Mouse (Mus musculus) erythroblast, embryonic 14.5 days (primary cell): ENCODE data around the gene Akap14. TPM values are rescaled to one million over a fixed set of nuclear protein-coding genes. Genes with fewer than 3 reads are reported as not detected.

Source experiments
- H3K27me3 ChIP-seq: 2 replicates; pipeline ENCODE4 v1.6.1; 2012; ENCODE audit warnings: inconsistent platforms; ENCODE audit not compliant: control insufficient read depth
- H3K36me3 ChIP-seq: 2 replicates; pipeline ENCODE4 v1.6.1; 2012; ENCODE audit warnings: mild to moderate bottlenecking, inconsistent platforms; ENCODE audit not compliant: control insufficient read depth
- H3K4me1 ChIP-seq: 2 replicates; pipeline ENCODE4 v1.6.1; 2012; ENCODE audit warnings: inconsistent platforms; ENCODE audit not compliant: control insufficient read depth
- H3K4me3 ChIP-seq: replicated peaks from 2 replicates; pipeline ENCODE3; 2012; ENCODE audit warnings: moderate library complexity, mild to moderate bottlenecking, inconsistent platforms
- H3K9me3 ChIP-seq: 2 replicates; pipeline ENCODE4 v1.6.1; 2012; ENCODE audit warnings: low read length, inconsistent platforms, mixed read lengths; ENCODE audit not compliant: control insufficient read depth
- GATA1 ChIP-seq: IDR thresholded peaks from 2 replicates; pipeline ENCODE4 v1.6.1; 2012; ENCODE audit warnings: low read length, inconsistent platforms, mixed read lengths
- TAL1 ChIP-seq: IDR thresholded peaks from 3 replicates; pipeline ENCODE4 v1.6.1; 2012; ENCODE audit warnings: low read length, inconsistent platforms, mixed read lengths
- polyA plus RNA-seq: library from polyadenylated mRNA; stranded (reverse); fragments of >175 nt; gene quantifications from 2 replicates; pipeline ENCODE4 v1.2.3, GENCODE M21; 2012

The Akap14 gene
- polyA plus RNA-seq, 1 experiment = not detected

DNA sequence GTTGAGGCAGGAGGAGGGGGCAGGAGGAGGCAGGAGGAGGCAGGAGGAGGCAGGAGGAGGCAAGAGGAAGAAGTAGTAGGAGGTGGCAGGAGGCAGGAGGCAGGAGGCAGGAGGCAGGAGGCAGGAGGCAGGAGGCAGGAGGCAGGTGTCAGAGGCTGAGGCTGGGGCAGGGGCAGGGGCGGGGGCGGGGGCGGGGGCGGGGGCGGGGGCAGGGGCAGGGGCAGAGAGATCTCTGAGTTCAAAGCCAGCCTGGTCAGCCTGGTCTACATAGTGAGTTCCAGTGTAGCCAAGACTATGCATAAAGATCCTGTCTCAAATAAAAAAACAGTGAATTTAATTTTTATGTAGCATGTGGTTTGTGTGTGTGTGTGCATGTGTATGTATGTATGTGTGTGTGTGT, 51.6 kb downstream of the Akap14 start:
- TF ChIP-seq GATA1 (no peak), TAL1 (no peak)
- Histone ChIP-seq H3K36me3 (no peaks in the 10 kb centered on the region), H3K27me3 (peaks cover 39% of the 10 kb centered on the region), H3K4me1 (no peaks in the 10 kb centered on the region), H3K4me3 (no peak overlapping the region), H3K9me3 (peaks cover 2% of the 10 kb centered on the region; the same call in 1 of the 2 replicates)

DNA sequence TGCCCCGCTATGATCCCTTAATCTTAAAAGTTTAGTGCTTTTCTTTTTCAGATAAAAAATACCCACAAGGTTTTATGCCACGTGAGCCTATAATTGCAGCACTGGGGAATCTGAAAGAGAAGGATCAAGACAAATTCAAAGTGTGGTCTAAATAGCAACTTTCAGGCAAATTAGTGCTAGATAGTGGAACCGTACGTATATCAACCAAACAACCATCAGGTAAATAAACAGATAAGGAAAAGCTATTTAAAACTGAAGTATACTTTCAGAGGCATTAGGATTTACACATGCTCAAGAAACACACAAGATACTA, 57.8 kb downstream of the Akap14 start:
- TF ChIP-seq TAL1 (no peak), GATA1 (no peak)
- peaks cover 15% of the 10 kb centered on the region for H3K4me1 ChIP-seq
- peaks cover 16% of the 10 kb centered on the region for H3K27me3 ChIP-seq
- H3K9me3 ChIP-seq = no peaks in the 10 kb centered on the region; the same call in 1 of the 2 replicates
- peak overlapping the region; percentile 75 for H3K4me3 ChIP-seq
- peaks cover 25% of the 10 kb centered on the region for H3K36me3 ChIP-seq

DNA sequence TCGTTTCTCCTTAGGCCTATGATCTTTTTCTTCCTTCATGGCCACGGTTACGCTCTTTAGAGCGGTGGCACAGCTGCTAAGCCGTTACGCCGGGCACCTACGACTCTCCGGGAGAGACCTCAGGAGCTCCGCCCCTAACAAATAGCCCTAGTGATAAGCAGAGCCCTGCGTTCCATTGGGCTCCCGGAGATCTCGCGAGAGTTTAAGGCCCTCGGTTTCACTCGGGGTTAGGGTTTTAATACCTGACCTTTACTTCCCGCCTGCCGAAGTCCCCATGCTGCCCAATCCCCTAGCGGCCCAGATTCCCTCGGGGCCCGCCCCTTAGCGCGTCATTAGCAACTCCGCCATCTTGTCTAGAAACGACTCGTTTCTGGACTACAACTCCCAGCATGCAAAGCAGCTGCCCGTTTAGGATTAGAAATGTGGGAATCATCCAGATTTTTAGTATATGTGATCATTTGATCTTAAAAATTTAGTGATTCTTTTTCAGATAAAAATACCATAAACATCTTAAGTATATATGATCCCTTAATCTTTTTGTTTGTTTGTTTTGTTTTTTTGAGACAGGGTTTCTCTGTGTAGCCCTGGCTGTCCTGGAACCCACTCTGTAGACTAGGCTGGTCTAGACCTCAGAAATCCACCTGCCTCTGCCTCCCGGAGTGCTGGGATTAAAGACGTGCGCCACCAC, 58.3 kb downstream of the Akap14 start, which contains the start of gene Upf3b:
Gene Upf3b, minus strand, starts transcription at position 130 of the 688 bp plus-strand sequence.
- TF ChIP-seq TAL1 (no peak), GATA1 (peak; percentile 55; the same call in 1 of the 2 replicates)

DNA sequence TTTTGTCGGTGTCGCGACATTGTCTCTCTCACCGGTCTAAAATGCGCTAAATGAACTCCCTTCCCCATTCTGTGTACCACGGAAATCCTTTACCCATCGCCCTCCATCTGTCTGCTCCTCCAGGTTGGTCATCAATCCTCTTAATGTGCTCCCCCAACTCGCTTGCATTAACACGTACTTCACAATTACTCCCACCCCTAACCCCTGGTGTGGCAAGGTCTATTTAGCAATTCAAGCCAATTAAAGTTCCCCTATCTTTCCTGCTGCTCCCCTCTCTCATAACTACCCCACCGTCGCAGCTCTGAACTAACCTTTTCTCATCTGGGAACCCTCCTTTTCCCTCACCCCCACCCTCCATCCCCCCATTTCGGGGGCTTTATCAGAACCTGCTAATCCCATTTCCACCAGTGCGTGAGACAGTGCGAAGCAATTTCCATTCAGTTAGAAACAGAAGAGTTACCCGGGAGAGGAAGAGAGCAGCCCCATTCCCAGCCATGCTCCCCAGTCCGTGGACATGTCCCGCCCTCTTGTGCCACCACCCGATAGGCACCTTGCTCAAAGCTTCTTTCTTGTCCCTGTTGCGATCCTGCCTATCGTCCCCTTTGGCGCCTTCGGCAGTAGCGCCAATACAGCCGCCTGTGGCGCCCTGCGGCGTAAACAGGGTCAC, 59.0 kb downstream of the Akap14 start:
- no peak for TF ChIP-seq TAL1
- no peak for TF ChIP-seq GATA1
- Histone ChIP-seq H3K36me3 (peaks cover 33% of the 10 kb centered on the region), H3K4me3 (peak overlapping the region; percentile 75), H3K4me1 (peaks cover 15% of the 10 kb centered on the region), H3K9me3 (no peaks in the 10 kb centered on the region; the same call in 1 of the 2 replicates), H3K27me3 (peaks cover 8% of the 10 kb centered on the region)

More for the DNA sequence above, 58.3 kb downstream of the Akap14 start, which contains the start of gene Upf3b:
- peak within 1 kb of the TSS; percentile 75 for H3K4me3 ChIP-seq
- H3K4me1 ChIP-seq = peaks cover 15% of the 10 kb centered on the region
- peaks cover 30% of the 10 kb centered on the region for H3K36me3 ChIP-seq
- peaks cover 11% of the 10 kb centered on the region for H3K27me3 ChIP-seq
- no peaks in the 10 kb centered on the region; the same call in 1 of the 2 replicates for H3K9me3 ChIP-seq

DNA sequence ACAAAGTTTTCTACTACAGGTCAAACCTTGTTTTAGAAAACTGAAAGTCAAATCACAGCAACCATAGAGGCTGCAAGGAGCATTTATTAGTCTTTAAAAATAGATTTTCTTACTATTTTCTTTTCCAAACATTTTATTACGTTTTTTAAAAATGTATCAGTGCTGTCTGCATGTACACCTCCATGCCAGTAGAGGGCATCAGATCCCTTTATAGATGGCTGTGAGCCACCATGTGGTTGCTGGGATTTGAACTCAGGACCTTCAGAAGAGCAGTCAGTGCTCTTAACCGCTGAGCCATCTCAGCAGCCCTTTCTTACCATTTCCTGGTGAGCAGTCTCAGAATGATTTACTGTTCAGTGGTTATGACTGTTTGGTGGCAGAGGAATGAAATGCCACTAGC, 64.8 kb downstream of the Akap14 start:
- H3K36me3 ChIP-seq = peaks cover 79% of the 10 kb centered on the region
- TF ChIP-seq GATA1 (no peak), TAL1 (no peak)
- no peak overlapping the region for H3K4me3 ChIP-seq
- H3K4me1 ChIP-seq = peaks cover 8% of the 10 kb centered on the region
- H3K9me3 ChIP-seq = no peaks in the 10 kb centered on the region
- H3K27me3 ChIP-seq = no peaks in the 10 kb centered on the region

Other genes starting within 250 kb of the Akap14 start
- 0.03 and 0.06 TPM in 2 replicates for gene Sept6, start 177.0 kb downstream of the Akap14 start, polyA plus RNA-seq
- gene Sowahd, start 120.0 kb downstream of the Akap14 start, polyA plus RNA-seq = 0.02 TPM in 1 of 2 replicates, not detected in the other
- 41.4 and 44.5 TPM in 2 replicates for gene Rpl39, start 83.4 kb downstream of the Akap14 start, polyA plus RNA-seq
- 1.1 and 1.3 TPM in 2 replicates for gene Upf3b, start 58.5 kb downstream of the Akap14 start, polyA plus RNA-seq
- 0.49 and 0.55 TPM in 2 replicates for gene Nkap, start 42.0 kb downstream of the Akap14 start, polyA plus RNA-seq
- gene Ndufa1, start 22.3 kb upstream of the Akap14 start, polyA plus RNA-seq = 24.9 and 26.0 TPM in 2 replicates
- gene Rnf113a1, start 22.4 kb upstream of the Akap14 start, polyA plus RNA-seq = 0.04 and 0.15 TPM in 2 replicates
- not detected in 2 replicates for gene Gm9, start 42.2 kb upstream of the Akap14 start, polyA plus RNA-seq
- not detected in 2 replicates for gene Rhox1, start 53.4 kb upstream of the Akap14 start, polyA plus RNA-seq
- gene Rhox2a, start 76.1 kb upstream of the Akap14 start, polyA plus RNA-seq = not detected in 2 replicates
- gene Rhox3a, start 81.1 kb upstream of the Akap14 start, polyA plus RNA-seq = not detected in 2 replicates
- gene Rhox4a, start 96.5 kb upstream of the Akap14 start, polyA plus RNA-seq = not detected in 2 replicates
- gene Rhox3a2, start 211.2 kb upstream of the Akap14 start, polyA plus RNA-seq = not detected in 2 replicates
- not detected in 2 replicates for gene Rhox4a2, start 222.0 kb upstream of the Akap14 start, polyA plus RNA-seq
- not detected in 2 replicates for gene Rhox2b, start 243.2 kb upstream of the Akap14 start, polyA plus RNA-seq